Mouse (Mus musculus) adrenal gland, postnatal 25 days (tissue): ENCODE data around the gene 6820408C15Rik. TPM values are rescaled to one million over a fixed set of nuclear protein-coding genes. Genes with fewer than 3 reads are reported as not detected.
"Not testable (repeated sequence)": the region's sequence is repeated elsewhere in the genome, so short reads cannot be mapped to it uniquely, and the experiment has no call there.

ENCODE experiments used
- DNase-seq: peaks from one replicate; pipeline ENCODE4 v3.0.0; 2021; ENCODE audit warnings: mixed read lengths
- total RNA-seq: library from RNA; stranded (reverse); gene quantifications from 2 replicates; pipeline ENCODE4 v1.2.3, GENCODE M21; 2021

Gene 6820408C15Rik
- total RNA-seq, 1 experiment from 2014 or later: not detected

GRCm38 (mm10) chr2:152411471-152411870 is 3.9 kb upstream of the 6820408C15Rik start:
- no peak for DNase-seq

- DNase-seq: no peak
These were observed 2.7 kb upstream of the 6820408C15Rik start for GRCm38 (mm10) chr2:152412526-152413157.

- DNase-seq: peak; percentile 38
These were observed 2.1 kb upstream of the 6820408C15Rik start for GRCm38 (mm10) chr2:152413158-152413764.

GRCm38 (mm10) chr2:152413765-152414584 is 1.4 kb upstream of the 6820408C15Rik start:
- peak; percentile 48 for DNase-seq

- DNase-seq: peak; percentile 87
These were observed 709 bp upstream of the 6820408C15Rik start, which contains the start of gene Zcchc3 for GRCm38 (mm10) chr2:152414591-152415165. Zcchc3 (minus strand) TSS chr2:152415027.

GRCm38 (mm10) chr2:152415786-152416185 is 399 bp downstream of the 6820408C15Rik start:
- no peak for DNase-seq

GRCm38 (mm10) chr2:152427493-152427892 is 12.1 kb downstream of the 6820408C15Rik start:
- DNase-seq: no peak

- DNase-seq: not testable (repeated sequence)
These were observed 13.1 kb downstream of the 6820408C15Rik start for GRCm38 (mm10) chr2:152428481-152428880.

- DNase-seq: no peak
These were observed 21.1 kb downstream of the 6820408C15Rik start for GRCm38 (mm10) chr2:152436405-152436901.

GRCm38 (mm10) chr2:152436983-152437860 is 21.8 kb downstream of the 6820408C15Rik start:
- DNase-seq: peak; percentile 90

- DNase-seq: no peak
These were observed 23.6 kb downstream of the 6820408C15Rik start for GRCm38 (mm10) chr2:152438963-152439362.

- no peak for DNase-seq
These were observed 24.4 kb downstream of the 6820408C15Rik start for GRCm38 (mm10) chr2:152439833-152440232.

- no peak for DNase-seq
These were observed 26.9 kb downstream of the 6820408C15Rik start for GRCm38 (mm10) chr2:152442322-152442721.

- DNase-seq: peak; percentile 5
These were observed 27.9 kb downstream of the 6820408C15Rik start for GRCm38 (mm10) chr2:152443281-152443680.

GRCm38 (mm10) chr2:152446642-152447041 is 31.3 kb downstream of the 6820408C15Rik start:
- DNase-seq: no peak

GRCm38 (mm10) chr2:152447461-152447860 is 32.1 kb downstream of the 6820408C15Rik start:
- no peak for DNase-seq

GRCm38 (mm10) chr2:152450241-152450640 is 34.9 kb downstream of the 6820408C15Rik start:
- peak; percentile 60 for DNase-seq

GRCm38 (mm10) chr2:152452101-152452781 is 36.9 kb downstream of the 6820408C15Rik start:
- DNase-seq: no peak

GRCm38 (mm10) chr2:152459241-152459640 is 43.9 kb downstream of the 6820408C15Rik start:
- no peak for DNase-seq

- DNase-seq: no peak
These were observed 49.3 kb downstream of the 6820408C15Rik start, which contains the start of gene Defb23 for GRCm38 (mm10) chr2:152464570-152465150. Defb23 (minus strand) TSS chr2:152464620.
